Mouse (Mus musculus) thymus, adult 2 months (tissue): ENCODE measurements around the gene Rassf7.

Experiments used
- CTCF ChIP-seq: fragments of 200-500 bp; IDR thresholded peaks from 2 replicates; pipeline ENCODE4 v1.5.1; 2012; ENCODE audit warnings: mild to moderate bottlenecking, control low read depth, low read length, moderate library complexity, borderline replicate concordance; ENCODE audit not compliant: control insufficient read depth, poor library complexity, insufficient read depth; ENCODE audit errors: extremely low read depth
- POLR2A ChIP-seq: fragments of 200-500 bp; IDR thresholded peaks from 2 replicates; pipeline ENCODE4 v1.6.1; 2012; ENCODE audit warnings: mild to moderate bottlenecking, low read length, control low read depth, moderate library complexity; ENCODE audit not compliant: control insufficient read depth, poor library complexity, insufficient read depth; ENCODE audit errors: extremely low read depth

- TF ChIP-seq CTCF (no peak), POLR2A (no peak)
These were observed 48.5 kb downstream of the Rassf7 start for GRCm38 (mm10) chr7:141264041-141264700.
